Mouse (Mus musculus) neural tube, embryonic 15.5 days (tissue): ENCODE results near the gene Ptges3l. TPM values are rescaled to one million over a fixed set of nuclear protein-coding genes. Genes with fewer than 3 reads are reported as not detected.
"Not testable (repeated sequence)": the region's sequence is repeated elsewhere in the genome, so short reads cannot be mapped to it uniquely, and the experiment has no call there.

Source experiments
- ATAC-seq: fragments of 200-750 bp; cut with Nextera tagmentation; 2 replicates; pipeline ENCODE4 v1.8.0; 2017; ENCODE audit warnings: mild to moderate bottlenecking, moderate TSS enrichment, moderate library complexity; ENCODE audit not compliant: low FRiP score
- H3K27ac ChIP-seq: fragments of 300-500 bp; sonication (generic); replicated peaks from 2 replicates; pipeline ENCODE4 v1.5.1; 2015; ENCODE audit warnings: mild to moderate bottlenecking, inconsistent platforms
- H3K27me3 ChIP-seq: fragments of 300-500 bp; sonication (generic); replicated peaks from 2 replicates; pipeline ENCODE4 v1.6.1; 2015; ENCODE audit warnings: inconsistent platforms
- H3K36me3 ChIP-seq: fragments of 300-500 bp; sonication (generic); 2 replicates; pipeline ENCODE4 v1.6.1; 2015; ENCODE audit warnings: inconsistent platforms
- H3K4me1 ChIP-seq: fragments of 300-500 bp; sonication (generic); 2 replicates; pipeline ENCODE4 v1.6.1; 2015; ENCODE audit warnings: inconsistent platforms
- H3K4me2 ChIP-seq: fragments of 300-500 bp; sonication (generic); 2 replicates; pipeline ENCODE4 v1.6.1; 2015; ENCODE audit warnings: inconsistent platforms, mild to moderate bottlenecking, moderate library complexity
- H3K4me3 ChIP-seq: fragments of 300-500 bp; sonication (generic); replicated peaks from 2 replicates; pipeline ENCODE4 v1.5.1; 2015; ENCODE audit warnings: mild to moderate bottlenecking, inconsistent platforms
- H3K9ac ChIP-seq: fragments of 300-500 bp; sonication (generic); replicated peaks from 2 replicates; pipeline ENCODE4 v1.6.1; 2015; ENCODE audit warnings: mild to moderate bottlenecking, inconsistent platforms
- H3K9me3 ChIP-seq: fragments of 300-500 bp; sonication (generic); replicated peaks from 2 replicates; pipeline ENCODE4 v1.6.1; 2016; ENCODE audit warnings: inconsistent platforms
- WGBS: fragments of 180-500 bp; shearing (Covaris S2); methylation state at CpG from one replicate; pipeline ENCODE4 v1.1.7; 2015; ENCODE audit warnings: mixed read lengths; 5-methylcytosine and 5-hydroxymethylcytosine counted together
- polyA plus RNA-seq: library from polyadenylated mRNA; unstranded; fragments of >200 nt; fragmentation: Nextera tagmentation; extraction: Ambion mirVana; gene quantifications from 2 replicates; pipeline ENCODE4 v1.2.1, GENCODE M21; 2015

Gene Ptges3l
- polyA plus RNA-seq, 1 experiment from 2014 or later = 4.5 TPM

DNA sequence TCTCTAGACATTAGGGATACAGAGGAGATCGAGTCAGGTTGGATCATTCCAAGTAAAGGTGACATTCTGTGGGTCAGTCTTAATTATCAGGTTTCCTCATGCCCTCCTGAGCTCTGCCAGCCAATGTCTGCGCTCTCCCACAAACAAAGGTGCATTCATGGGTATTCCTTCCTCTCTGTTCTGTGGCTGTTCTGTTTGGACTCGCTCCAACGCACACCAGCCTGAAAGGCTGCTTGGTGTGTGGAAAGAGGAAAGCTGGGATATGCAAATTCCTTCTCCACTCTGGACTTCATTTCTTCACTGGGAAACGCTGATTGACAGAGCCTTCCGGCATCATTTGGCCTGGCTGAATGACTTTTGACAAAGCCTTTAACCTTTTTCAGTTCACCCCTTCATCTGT lies 29.6 kb upstream of the Ptges3l start:
- Histone ChIP-seq H3K36me3 (peaks cover 28% of the 10 kb centered on the region), H3K27ac (no peak overlapping the region), H3K27me3 (no peaks in the 10 kb centered on the region), H3K4me1 (no peaks in the 10 kb centered on the region), H3K4me3 (no peak overlapping the region), H3K4me2 (no peak overlapping the region), H3K9ac (no peak overlapping the region), H3K9me3 (no peaks in the 10 kb centered on the region)
- 43% methylated on average over 6 of the region's 6 CpGs for WGBS
- ATAC-seq = no peak

- peaks cover 5% of the 10 kb centered on the region for H3K36me3 ChIP-seq
- H3K4me3 ChIP-seq = no peak overlapping the region
- no peak for ATAC-seq
- no peak overlapping the region for H3K27ac ChIP-seq
- H3K4me1 ChIP-seq = no peaks in the 10 kb centered on the region
- no peak overlapping the region for H3K4me2 ChIP-seq
- H3K27me3 ChIP-seq = no peaks in the 10 kb centered on the region
- no peak overlapping the region for H3K9ac ChIP-seq
- H3K9me3 ChIP-seq = no peaks in the 10 kb centered on the region
- 72% methylated on average over 10 of the region's 10 CpGs for WGBS
Observed at GRCm38 (mm10) chr11:101452093-101452774, 27.1 kb upstream of the Ptges3l start.

DNA sequence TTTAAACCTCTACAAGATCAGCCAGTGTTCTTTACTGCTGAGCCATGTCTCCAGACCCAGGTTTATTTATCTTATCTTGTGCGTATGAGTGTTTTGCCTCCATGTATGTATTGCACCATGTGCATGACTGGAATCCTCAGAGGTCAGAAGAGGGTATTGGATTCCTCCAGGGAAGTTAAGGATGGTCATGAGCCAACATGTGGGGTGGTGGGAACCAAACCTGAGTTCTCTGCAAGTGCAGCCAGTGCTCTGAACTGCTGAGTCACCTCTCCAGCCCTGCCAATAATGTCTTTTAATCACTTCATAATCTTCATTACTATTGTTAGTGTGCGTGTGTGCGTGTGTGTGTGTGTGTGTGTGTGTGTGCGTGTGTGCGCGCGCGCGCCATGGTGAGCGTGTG lies 26.4 kb upstream of the Ptges3l start:
- ATAC-seq = no peak
- H3K9me3 ChIP-seq = no peaks in the 10 kb centered on the region
- no peaks in the 10 kb centered on the region for H3K4me1 ChIP-seq
- H3K4me2 ChIP-seq = no peak overlapping the region
- H3K4me3 ChIP-seq = no peak overlapping the region
- no peak overlapping the region for H3K9ac ChIP-seq
- H3K36me3 ChIP-seq = no peaks in the 10 kb centered on the region
- WGBS = 88% methylated on average over 10 of the region's 10 CpGs
- H3K27me3 ChIP-seq = no peaks in the 10 kb centered on the region
- no peak overlapping the region for H3K27ac ChIP-seq

DNA sequence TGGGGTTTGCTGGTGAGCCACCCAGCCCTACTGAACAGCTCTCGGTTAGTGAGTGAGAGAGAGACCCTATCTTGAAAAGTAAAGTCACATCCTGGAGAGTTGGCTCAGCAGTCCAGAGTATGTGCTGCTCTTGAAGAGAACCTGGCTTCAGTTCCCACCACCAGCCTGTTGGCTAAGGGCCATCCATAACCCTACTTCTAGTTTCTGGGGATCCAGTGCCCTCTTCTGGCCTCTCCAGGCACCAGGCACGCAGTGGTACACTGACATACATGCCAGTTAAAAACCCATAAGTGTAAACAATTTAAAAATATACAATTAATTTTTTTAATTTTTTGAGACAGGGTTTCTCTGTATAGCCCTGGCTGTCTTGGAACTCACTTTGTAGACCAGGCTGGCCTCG lies 25.3 kb upstream of the Ptges3l start:
- H3K4me1 ChIP-seq = no peaks in the 10 kb centered on the region
- no peak overlapping the region for H3K4me2 ChIP-seq
- no peak overlapping the region for H3K9ac ChIP-seq
- H3K4me3 ChIP-seq = no peak overlapping the region
- no peak for ATAC-seq
- no peak overlapping the region for H3K27ac ChIP-seq
- H3K36me3 ChIP-seq = peaks cover 4% of the 10 kb centered on the region
- WGBS = 88% methylated on average over 3 of the region's 3 CpGs
- H3K9me3 ChIP-seq = no peaks in the 10 kb centered on the region
- H3K27me3 ChIP-seq = no peaks in the 10 kb centered on the region

- not testable (repeated sequence) for H3K27me3 ChIP-seq, H3K4me1 ChIP-seq, H3K36me3 ChIP-seq, H3K4me3 ChIP-seq, H3K9me3 ChIP-seq, H3K9ac ChIP-seq, H3K4me2 ChIP-seq, ATAC-seq, H3K27ac ChIP-seq
- 81% methylated on average over 4 of the region's 4 CpGs for WGBS
Observed at GRCm38 (mm10) chr11:101449596-101449995, 24.5 kb upstream of the Ptges3l start.

DNA sequence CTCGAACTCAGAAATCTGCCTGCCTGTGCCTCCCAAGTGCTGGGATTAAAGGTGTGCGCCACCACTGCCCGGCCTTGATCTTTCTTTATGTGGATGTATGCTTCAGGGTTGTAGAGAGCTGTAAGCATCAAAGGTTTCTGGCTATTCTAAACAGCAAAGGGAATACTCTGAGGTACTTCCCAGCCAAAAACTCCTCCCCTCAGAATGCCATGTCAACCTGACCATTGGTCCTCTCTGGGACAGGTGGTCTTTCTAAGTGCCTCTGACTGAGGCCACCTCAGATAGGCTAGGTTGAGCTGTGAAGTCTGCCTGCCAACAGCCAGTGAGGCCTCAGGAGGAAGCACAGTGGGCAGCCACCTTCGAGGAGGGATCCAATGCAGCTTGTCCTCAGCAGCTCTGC lies 23.8 kb upstream of the Ptges3l start:
- H3K4me3 ChIP-seq = peak overlapping the region; percentile 25; the same call in 1 of the 2 replicates
- H3K27ac ChIP-seq = no peak overlapping the region
- H3K4me1 ChIP-seq = peaks cover 11% of the 10 kb centered on the region
- H3K9me3 ChIP-seq = no peaks in the 10 kb centered on the region
- peaks cover 17% of the 10 kb centered on the region for H3K36me3 ChIP-seq
- WGBS = 84% methylated on average over 4 of the region's 4 CpGs
- no peak for ATAC-seq
- H3K27me3 ChIP-seq = no peaks in the 10 kb centered on the region
- no peak overlapping the region for H3K9ac ChIP-seq
- H3K4me2 ChIP-seq = peak overlapping the region; percentile 25

GRCm38 (mm10) chr11:101448274-101448746 lies 23.2 kb upstream of the Ptges3l start, which contains the start of gene Ifi35:
Gene Ifi35, plus strand, starts transcription at chr11:101448407.
- 38% methylated on average over 10 of the region's 10 CpGs for WGBS
- H3K4me2 ChIP-seq = peak within 1 kb of the TSS; percentile 25
- no peak for ATAC-seq
- H3K4me1 ChIP-seq = peaks cover 17% of the 10 kb centered on the region
- H3K4me3 ChIP-seq = peak within 1 kb of the TSS; percentile 25
- no peak within 1 kb of the TSS; the same call in 1 of the 2 replicates for H3K27ac ChIP-seq
- H3K9ac ChIP-seq = no peak within 1 kb of the TSS
- no peaks in the 10 kb centered on the region for H3K27me3 ChIP-seq
- H3K36me3 ChIP-seq = peaks cover 21% of the 10 kb centered on the region
- no peaks in the 10 kb centered on the region for H3K9me3 ChIP-seq

- Histone ChIP-seq H3K27ac (no peak overlapping the region; the same call in 1 of the 2 replicates), H3K4me2 (no peak overlapping the region), H3K9me3 (no peaks in the 10 kb centered on the region), H3K27me3 (no peaks in the 10 kb centered on the region), H3K4me1 (peaks cover 22% of the 10 kb centered on the region), H3K4me3 (no peak overlapping the region), H3K36me3 (peaks cover 21% of the 10 kb centered on the region), H3K9ac (no peak overlapping the region)
- no peak for ATAC-seq
- 88% methylated on average over 5 of the region's 5 CpGs for WGBS
Observed at GRCm38 (mm10) chr11:101447786-101448185, 22.7 kb upstream of the Ptges3l start.

- not testable (repeated sequence) for ATAC-seq, H3K27me3 ChIP-seq, H3K4me3 ChIP-seq, H3K27ac ChIP-seq, H3K9ac ChIP-seq, H3K4me2 ChIP-seq, H3K9me3 ChIP-seq
- WGBS = 89% methylated on average over 8 of the region's 8 CpGs
- Histone ChIP-seq H3K4me1 (peaks cover 22% of the 10 kb centered on the region), H3K36me3 (peaks cover 21% of the 10 kb centered on the region)
Observed at GRCm38 (mm10) chr11:101446860-101447259, 21.7 kb upstream of the Ptges3l start.

DNA sequence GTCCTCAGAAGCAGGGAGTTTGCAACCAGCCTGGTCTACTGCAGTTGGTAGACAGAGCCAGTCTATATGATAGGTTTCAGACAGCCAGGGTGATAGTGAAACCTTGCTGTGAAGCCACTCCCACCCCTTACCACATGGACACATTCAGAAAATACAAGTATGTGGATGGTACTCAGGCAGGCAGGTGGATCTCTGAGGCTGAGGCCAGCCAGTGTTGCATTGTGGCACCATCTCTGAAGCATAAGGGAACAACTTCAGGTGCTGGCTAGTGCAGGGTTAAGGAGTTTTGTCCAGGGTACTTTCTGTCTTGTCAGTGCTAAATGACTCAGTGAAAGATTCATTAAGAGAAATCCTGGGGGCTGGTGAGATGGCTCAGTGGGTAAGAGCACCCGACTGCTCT lies 21.2 kb upstream of the Ptges3l start:
- WGBS = 70% methylated on average over 1 of the region's 1 CpGs
- no peak overlapping the region for H3K9ac ChIP-seq
- ATAC-seq = no peak
- no peak overlapping the region for H3K27ac ChIP-seq
- no peak overlapping the region for H3K4me3 ChIP-seq
- H3K27me3 ChIP-seq = no peaks in the 10 kb centered on the region
- H3K4me2 ChIP-seq = no peak overlapping the region
- H3K36me3 ChIP-seq = peaks cover 21% of the 10 kb centered on the region
- H3K4me1 ChIP-seq = peaks cover 22% of the 10 kb centered on the region
- no peaks in the 10 kb centered on the region for H3K9me3 ChIP-seq

GRCm38 (mm10) chr11:101442760-101443159 lies 17.6 kb upstream of the Ptges3l start:
- Histone ChIP-seq H3K27me3 (no peaks in the 10 kb centered on the region), H3K4me2 (peak overlapping the region; percentile 89), H3K9ac (peak overlapping the region; percentile 83), H3K36me3 (peaks cover 21% of the 10 kb centered on the region), H3K4me1 (peaks cover 22% of the 10 kb centered on the region), H3K4me3 (peak overlapping the region; percentile 64), H3K9me3 (no peaks in the 10 kb centered on the region), H3K27ac (peak overlapping the region; percentile 92)
- WGBS = under 1% methylated on average over 14 of the region's 14 CpGs
- no peak for ATAC-seq

- WGBS = under 1% methylated on average over 42 of the region's 42 CpGs
- Histone ChIP-seq H3K4me2 (peak within 1 kb of the TSS; percentile 89), H3K27me3 (no peaks in the 10 kb centered on the region)
Observed at GRCm38 (mm10) chr11:101442127-101442693, 17.1 kb upstream of the Ptges3l start, which contains the start of gene Rpl27. Gene Rpl27, plus strand, starts transcription at chr11:101442298.

More at GRCm38 (mm10) chr11:101442127-101442693, 17.1 kb upstream of the Ptges3l start, which contains the start of gene Rpl27:
- H3K4me3 ChIP-seq = peak within 1 kb of the TSS; percentile 64
- H3K36me3 ChIP-seq = peaks cover 21% of the 10 kb centered on the region
- H3K9ac ChIP-seq = peak within 1 kb of the TSS; percentile 83
- H3K4me1 ChIP-seq = peaks cover 22% of the 10 kb centered on the region
- peak within 1 kb of the TSS; percentile 92 for H3K27ac ChIP-seq
- ATAC-seq = peak; percentile 98
- H3K9me3 ChIP-seq = no peaks in the 10 kb centered on the region
